Mouse (Mus musculus) heart, adult 2 months (tissue): Measurements from ENCODE around the gene Top2a. TPM values are rescaled to one million over a fixed set of nuclear protein-coding genes. Genes with fewer than 3 reads are reported as not detected.

Experiments used
- DNase-seq, 2 experiments: peaks; one replicate each; pipeline ENCODE4 v3.0.0; 2021
- H3K27ac ChIP-seq: fragments of 200-600 bp; 2 replicates; pipeline ENCODE4 v1.8.1; 2022
- H3K27me3 ChIP-seq: fragments of 200-500 bp; 2 replicates; pipeline ENCODE4 v1.6.1; 2012; ENCODE audit warnings: mild to moderate bottlenecking, low read length, inconsistent platforms, mixed read lengths; ENCODE audit not compliant: control insufficient read depth, insufficient read depth
- H3K36me3 ChIP-seq: fragments of 200-500 bp; 2 replicates; pipeline ENCODE4 v1.6.1; 2012; ENCODE audit warnings: low read length, inconsistent platforms; ENCODE audit not compliant: control insufficient read depth, insufficient read depth
- H3K4me1 ChIP-seq: fragments of 200-500 bp; 2 replicates; pipeline ENCODE4 v1.6.1; 2011; ENCODE audit warnings: low read length; ENCODE audit not compliant: control insufficient read depth, insufficient read depth
- H3K4me3 ChIP-seq: fragments of 200-600 bp; 2 replicates; pipeline ENCODE4 v1.8.1; 2022
- H3K79me2 ChIP-seq: fragments of 200-500 bp; replicated peaks from 2 replicates; pipeline ENCODE4 v1.6.1; 2012; ENCODE audit warnings: mild to moderate bottlenecking, inconsistent platforms, low read length, moderate library complexity, mixed read lengths; ENCODE audit not compliant: control insufficient read depth, insufficient read depth
- H3K9ac ChIP-seq: fragments of 200-500 bp; 2 replicates; pipeline ENCODE4 v1.6.1; 2012; ENCODE audit warnings: low read depth, mild to moderate bottlenecking, control low read depth, inconsistent platforms, low read length, mixed read lengths
- CTCF ChIP-seq: fragments of 200-600 bp; IDR thresholded peaks from 2 replicates; pipeline ENCODE4 v1.8.1; 2022; ENCODE audit warnings: antibody characterized with exemption, mild to moderate bottlenecking, moderate library complexity
- EP300 ChIP-seq: fragments of 200-500 bp; IDR thresholded peaks from 2 replicates; pipeline ENCODE4 v1.6.1; 2011; ENCODE audit warnings: low read depth, low read length, control low read depth; ENCODE audit not compliant: insufficient read depth
- POLR2A ChIP-seq: fragments of 200-500 bp; IDR thresholded peaks from 2 replicates; pipeline ENCODE4 v1.6.1; 2011; ENCODE audit warnings: mild to moderate bottlenecking, low read depth, low read length, control low read depth; ENCODE audit not compliant: insufficient read depth
- WGBS: fragments of 180-500 bp; shearing (Covaris S2); methylation state at CpG from one replicate; pipeline ENCODE4 v1.1.7; 2018; 5-methylcytosine and 5-hydroxymethylcytosine counted together
- intact Hi-C: fragments of 180-260 bp; cut with DNase I; formaldehyde crosslinking; loops from one replicate; pipeline ENCODE4 v1.15.1; 2025
- polyA plus RNA-seq: library from polyadenylated mRNA; depleted of rRNA; stranded (reverse); fragments of >200 nt; gene quantifications from 2 replicates; pipeline ENCODE4 v1.2.3, GENCODE M21; 2012
- total RNA-seq, 2 experiments: library from RNA; stranded (reverse); gene quantifications; 2 replicates each; pipeline ENCODE4 v1.2.3; 2021

The Top2a gene
- total and polyA plus RNA-seq, 3 experiments, result 0.27 to 2.3 (median 1.4) TPM

- Histone ChIP-seq H3K9ac (peak overlapping the region; percentile 62), H3K4me1 (peaks cover 39% of the 10 kb centered on the region), H3K4me3 (0 out of 2 replicates have a peak overlapping the region, but pooled peaks have one; percentile 3), H3K27ac (peak overlapping the region; percentile 75), H3K79me2 (0 out of 2 replicates have a peak, but pooled peaks cover 2% of the 10 kb centered on the region), H3K36me3 (peaks cover 6% of the 10 kb centered on the region; the same call in 1 of the 2 replicates), H3K27me3 (no peaks in the 10 kb centered on the region)
- intact Hi-C loops, result loop anchor here (2.0 kb wide), 1 partner anchor 20 kb away; no protein-coding TSS in a partner anchor
- peak; percentile 94 to 95 for DNase-seq
- 16% methylated on average over 15 of the region's 16 CpGs for WGBS
- 0 out of 2 replicates have a peak, but pooled peaks have one; percentile 40 for TF ChIP-seq POLR2A
- peak; percentile 80; the same call in 1 of the 2 replicates for TF ChIP-seq EP300
- no peak for TF ChIP-seq CTCF
These were observed 72.7 kb downstream of the Top2a start for GRCm38 (mm10) chr11:98951026-98951906.

GRCm38 (mm10) chr11:98950484-98950883 is 73.5 kb downstream of the Top2a start:
- peaks cover 6% of the 10 kb centered on the region; the same call in 1 of the 2 replicates for H3K36me3 ChIP-seq
- H3K27ac ChIP-seq, result peak overlapping the region; percentile 75
- H3K4me3 ChIP-seq, result no peak overlapping the region
- WGBS, result 66% methylated on average over 9 of the region's 9 CpGs
- no peak for DNase-seq
- TF ChIP-seq CTCF (no peak), EP300 (no peak), POLR2A (no peak)
- 0 out of 2 replicates have a peak, but pooled peaks cover 2% of the 10 kb centered on the region for H3K79me2 ChIP-seq
- H3K27me3 ChIP-seq, result no peaks in the 10 kb centered on the region
- H3K4me1 ChIP-seq, result peaks cover 40% of the 10 kb centered on the region
- no peak overlapping the region for H3K9ac ChIP-seq
- intact Hi-C loops, result loop anchor here (2.0 kb wide), 1 partner anchor 20 kb away; no protein-coding TSS in a partner anchor

- Histone ChIP-seq H3K9ac (no peak overlapping the region), H3K4me1 (peaks cover 40% of the 10 kb centered on the region), H3K27me3 (no peaks in the 10 kb centered on the region), H3K27ac (no peak overlapping the region; the same call in 1 of the 2 replicates), H3K79me2 (peaks cover 2% of the 10 kb centered on the region; the same call in 1 of the 2 replicates), H3K36me3 (peaks cover 6% of the 10 kb centered on the region; the same call in 1 of the 2 replicates), H3K4me3 (no peak overlapping the region)
- DNase-seq, result peak in 1 of 2 experiments; percentile 75
- TF ChIP-seq POLR2A (no peak), EP300 (no peak), CTCF (no peak)
- intact Hi-C loops, result loop anchor here (2.0 kb wide), 1 partner anchor 19 kb away; no protein-coding TSS in a partner anchor
- 60% methylated on average over 7 of the region's 7 CpGs for WGBS
These were observed 74.0 kb downstream of the Top2a start for GRCm38 (mm10) chr11:98949958-98950460.

- intact Hi-C loops, result no loop called here
- 57% methylated on average over 12 of the region's 12 CpGs for WGBS
- Histone ChIP-seq H3K79me2 (peaks cover 2% of the 10 kb centered on the region; the same call in 1 of the 2 replicates), H3K4me1 (peaks cover 38% of the 10 kb centered on the region), H3K9ac (no peak overlapping the region), H3K4me3 (no peak overlapping the region), H3K27me3 (no peaks in the 10 kb centered on the region), H3K36me3 (peaks cover 2% of the 10 kb centered on the region; the same call in 1 of the 2 replicates), H3K27ac (no peak overlapping the region; the same call in 1 of the 2 replicates)
- no peak for TF ChIP-seq EP300
- TF ChIP-seq POLR2A, result no peak
- TF ChIP-seq CTCF, result no peak
- DNase-seq, result no peak
These were observed 74.6 kb downstream of the Top2a start for GRCm38 (mm10) chr11:98949242-98949957.

GRCm38 (mm10) chr11:98947969-98948569 is 75.9 kb downstream of the Top2a start:
- intact Hi-C loops, result no loop called here
- no peak for DNase-seq
- TF ChIP-seq POLR2A (no peak), EP300 (no peak), CTCF (no peak)
- H3K36me3 ChIP-seq, result peaks cover 2% of the 10 kb centered on the region; the same call in 1 of the 2 replicates
- 49% methylated on average over 18 of the region's 18 CpGs for WGBS
- H3K27ac ChIP-seq, result no peak overlapping the region; the same call in 1 of the 2 replicates
- peaks cover 2% of the 10 kb centered on the region; the same call in 1 of the 2 replicates for H3K79me2 ChIP-seq
- peaks cover 41% of the 10 kb centered on the region for H3K4me1 ChIP-seq
- no peak overlapping the region for H3K9ac ChIP-seq
- no peak overlapping the region for H3K4me3 ChIP-seq
- no peaks in the 10 kb centered on the region for H3K27me3 ChIP-seq
